In genomic region chr11:108605301-108605700, GRCm38 (mm10) we compare ENCODE assay signal across 11 mouse cellular contexts.
DNase-seq lines count a peak whose midpoint lies in the region; ATAC-seq lines count a peak whose summit lies in the region.
"Had no signal": no experiment of that assay in that cellular context is flagged by ENCODE, and none has a peak within 500 bp of the region (broad histone marks: within the 10 kb centered on the region; RNA-seq: fewer than 3 reads in every experiment).

No protein-coding gene starts in this region.

- H3K36me3 ChIP-seq in forebrain, embryonic 12.5 days (replicated peaks), result no peaks in the 10 kb centered on the region
- H3K36me3 ChIP-seq in midbrain, embryonic 10.5 days, result no peaks in the 10 kb centered on the region
- H3K36me3 ChIP-seq: heart, embryonic 12.5 days; liver, embryonic 12.5 days had no signal

- H3K27me3 ChIP-seq in forebrain, embryonic 12.5 days, result no peaks in the 10 kb centered on the region
- H3K27me3 ChIP-seq in midbrain, embryonic 10.5 days (ENCODE audit: low read depth, poor library complexity, severe bottlenecking), result no peaks in the 10 kb centered on the region
- H3K27me3 ChIP-seq: heart, embryonic 12.5 days; liver, embryonic 12.5 days had no signal

- no peak overlapping the region for H3K9ac ChIP-seq in forebrain, embryonic 12.5 days
- H3K9ac ChIP-seq: heart, embryonic 12.5 days; liver, embryonic 12.5 days had no signal

- no peak overlapping the region for H3K4me3 ChIP-seq in forebrain, embryonic 12.5 days (replicated peaks)
- no peak overlapping the region for H3K4me3 ChIP-seq in midbrain, embryonic 10.5 days
- H3K4me3 ChIP-seq: heart, embryonic 12.5 days; liver, embryonic 12.5 days had no signal

- H3K4me2 ChIP-seq in forebrain, embryonic 12.5 days, result peak overlapping the region; percentile 19; the same call in 1 of the 2 replicates
- H3K4me2 ChIP-seq: heart, embryonic 12.5 days; liver, embryonic 12.5 days had no signal

- DNase-seq in ES-CJ7 (ENCODE audit: low read depth, low spot score), result peak; percentile 14
- DNase-seq in ZHBTc4 (ENCODE audit: low read depth, low spot score), result peak; percentile 31
- peak; percentile 65 for DNase-seq in midbrain, embryonic 10.5 days (ENCODE audit: low spot score)
- no peak for DNase-seq in kidney, postnatal 36 days
- DNase-seq in adrenal gland, adult 2 months, result no peak
- DNase-seq in spleen, postnatal 4 days (ENCODE audit: low spot score in 2 of 2), result no peak
- DNase-seq in gastrocnemius, postnatal 10 days, result no peak

- H3K9me3 ChIP-seq in forebrain, embryonic 12.5 days, result no peaks in the 10 kb centered on the region
- H3K9me3 ChIP-seq in midbrain, embryonic 10.5 days (replicated peaks), result no peaks in the 10 kb centered on the region
- H3K9me3 ChIP-seq: heart, embryonic 12.5 days; liver, embryonic 12.5 days had no signal

- 25% methylated on average over 3 of the region's 3 CpGs for WGBS in forebrain, embryonic 12.5 days
- 39% methylated on average over 3 of the region's 3 CpGs for WGBS in midbrain, embryonic 10.5 days

- peaks cover 4% of the 10 kb centered on the region; the same call in 1 of the 2 replicates for H3K4me1 ChIP-seq in forebrain, embryonic 12.5 days
- peaks cover 16% of the 10 kb centered on the region for H3K4me1 ChIP-seq in midbrain, embryonic 10.5 days
- H3K4me1 ChIP-seq: heart, embryonic 12.5 days; liver, embryonic 12.5 days had no signal

- peak; percentile 87 for ATAC-seq in forebrain, embryonic 12.5 days (ENCODE audit: low FRiP score)
- ATAC-seq: liver, embryonic 12.5 days had no signal

- H3K27ac ChIP-seq in forebrain, embryonic 12.5 days, result peak overlapping the region; percentile 70
- H3K27ac ChIP-seq in midbrain, embryonic 10.5 days (replicated peaks), result peak overlapping the region; percentile 63
- H3K27ac ChIP-seq: kidney, postnatal 0 days; liver, embryonic 12.5 days had no signal

Comparison
In these comparisons a context has a peak if more than half of its experiments do, and no peak if none do; other contexts are left out.
1. DNase-seq: peak in ES-CJ7 (single experiment), ZHBTc4 (single experiment) and midbrain, embryonic 10.5 days (single experiment); none in kidney, postnatal 36 days (0 of 2), adrenal gland, adult 2 months (single experiment), spleen, postnatal 4 days (0 of 2) and gastrocnemius, postnatal 10 days (single experiment).